Mouse (Mus musculus): ENCODE data around the gene Gtf2f1.

DNA sequence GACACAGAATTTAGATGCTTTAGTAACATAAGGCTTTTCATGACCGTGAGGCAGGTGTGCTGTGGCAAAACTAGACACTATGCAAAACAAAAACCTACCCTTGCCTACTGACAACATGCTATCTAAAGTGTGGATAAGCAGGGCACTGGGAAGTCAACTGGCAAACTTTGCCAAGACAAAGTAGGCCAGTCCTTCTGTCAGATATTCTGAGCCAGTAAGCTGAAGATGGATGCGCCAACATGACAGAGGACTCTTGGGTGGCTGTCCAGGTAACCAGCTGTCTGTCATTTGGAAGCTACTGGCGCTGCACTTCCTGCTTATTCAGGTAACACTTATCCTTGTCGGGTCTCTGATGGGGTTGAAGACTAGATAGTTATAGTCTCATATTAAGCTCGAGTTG is 41.0 kb downstream of the Gtf2f1 start:
- TF ChIP-seq POLR2A (IDR thresholded peaks at IDR 0.05; ENCODE audit: control insufficient read depth, low read depth, low read length), result no peak
- TF ChIP-seq CTCF (IDR thresholded peaks at IDR 0.05; ENCODE audit: control insufficient read depth, insufficient read depth, insufficient replicate concordance, low read depth, low read length), result no peak
